Mouse (Mus musculus): ENCODE measurements around the gene Lif.

- TF ChIP-seq CTCF (IDR thresholded peaks at IDR 0.05; ENCODE audit: low read depth, low read length) (no peak), POLR2A (IDR thresholded peaks at IDR 0.05; ENCODE audit: borderline replicate concordance, low read depth, low read length) (no peak)
These were observed 41.8 kb downstream of the Lif start for GRCm38 (mm10) chr11:4299191-4299590.

All from bone marrow macrophage, adult 2 months (primary cell).